Mouse (Mus musculus) bone marrow, adult 2 months (tissue): ENCODE measurements around the gene Asah2. TPM values are rescaled to one million over a fixed set of nuclear protein-coding genes. Genes with fewer than 3 reads are reported as not detected.

Source experiments
- H3K27ac ChIP-seq: fragments of 200-500 bp; 2 replicates; pipeline ENCODE4 v1.5.1; 2012; ENCODE audit warnings: low read depth, mild to moderate bottlenecking, control low read depth, inconsistent platforms, low read length; ENCODE audit not compliant: control insufficient read depth, poor library complexity, insufficient read depth
- H3K4me1 ChIP-seq: fragments of 200-500 bp; 2 replicates; pipeline ENCODE4 v1.6.1; 2011; ENCODE audit warnings: low read length; ENCODE audit not compliant: control insufficient read depth, insufficient read depth
- H3K4me3 ChIP-seq: fragments of 200-500 bp; replicated peaks from 2 replicates; pipeline ENCODE3; 2011; ENCODE audit warnings: mild to moderate bottlenecking, low read depth, low read length, control low read depth; ENCODE audit not compliant: control insufficient read depth
- CTCF ChIP-seq: fragments of 200-500 bp; IDR thresholded peaks from 2 replicates; pipeline ENCODE4 v1.5.1; 2011; ENCODE audit warnings: low read length, control low read depth; ENCODE audit not compliant: control insufficient read depth, insufficient read depth
- POLR2A ChIP-seq: fragments of 200-500 bp; IDR thresholded peaks from 2 replicates; pipeline ENCODE4 v1.6.1; 2011; ENCODE audit warnings: low read depth, mild to moderate bottlenecking, control low read depth, low read length, borderline replicate concordance; ENCODE audit not compliant: control insufficient read depth
- WGBS: fragments of 180-500 bp; shearing (Covaris S2); methylation state at CpG from one replicate; pipeline ENCODE4 v1.1.7; 2018; 5-methylcytosine and 5-hydroxymethylcytosine counted together
- polyA plus RNA-seq: library from polyadenylated mRNA; stranded (reverse); fragments of >200 nt; gene quantifications from 2 replicates; pipeline ENCODE4 v1.2.4, GENCODE M21; 2011; ENCODE audit warnings: low replicate concordance; ENCODE audit not compliant: missing spikeins, insufficient read depth, insufficient read length

The Asah2 gene
- polyA plus RNA-seq, 1 experiment = 3.7 TPM

GRCm38 (mm10) chr19:32111866-32112790 is 4.1 kb upstream of the Asah2 start:
- Histone ChIP-seq H3K27ac (peak overlapping the region; percentile 41; the same call in 1 of the 2 replicates), H3K4me1 (peaks cover 5% of the 10 kb centered on the region), H3K4me3 (peak overlapping the region; percentile 7)
- whole genome bisulfite sequencing = 5% methylated on average over 8 of the region's 8 CpGs
- no peak for TF ChIP-seq CTCF
- no peak for TF ChIP-seq POLR2A

GRCm38 (mm10) chr19:32106750-32107149 is 1.3 kb downstream of the Asah2 start:
- WGBS = 91% methylated on average over 2 of the region's 2 CpGs
- no peak overlapping the region for H3K27ac ChIP-seq
- TF ChIP-seq POLR2A (no peak), CTCF (no peak)
- no peak overlapping the region for H3K4me3 ChIP-seq
- H3K4me1 ChIP-seq = peaks cover 1% of the 10 kb centered on the region

GRCm38 (mm10) chr19:32104217-32104616 is 3.8 kb downstream of the Asah2 start:
- TF ChIP-seq CTCF (no peak), POLR2A (no peak)
- 86% methylated on average over 4 of the region's 4 CpGs for WGBS
- Histone ChIP-seq H3K4me1 (no peaks in the 10 kb centered on the region), H3K4me3 (no peak overlapping the region), H3K27ac (no peak overlapping the region)

- Histone ChIP-seq H3K4me1 (no peaks in the 10 kb centered on the region), H3K4me3 (no peak overlapping the region), H3K27ac (no peak overlapping the region)
- TF ChIP-seq CTCF (no peak), POLR2A (no peak)
- 61% methylated on average over 9 of the region's 9 CpGs for WGBS
Observed at GRCm38 (mm10) chr19:32102976-32103300, 5.1 kb downstream of the Asah2 start.

GRCm38 (mm10) chr19:32102294-32102975 is 5.6 kb downstream of the Asah2 start:
- Histone ChIP-seq H3K4me1 (no peaks in the 10 kb centered on the region), H3K27ac (no peak overlapping the region), H3K4me3 (no peak overlapping the region)
- 84% methylated on average over 18 of the region's 18 CpGs for WGBS
- no peak for TF ChIP-seq CTCF
- no peak for TF ChIP-seq POLR2A

- Histone ChIP-seq H3K27ac (no peak overlapping the region), H3K4me3 (no peak overlapping the region), H3K4me1 (no peaks in the 10 kb centered on the region)
- no peak for TF ChIP-seq POLR2A
- TF ChIP-seq CTCF = no peak
- whole genome bisulfite sequencing = 79% methylated on average over 3 of the region's 3 CpGs
Observed at GRCm38 (mm10) chr19:32098582-32098981, 9.4 kb downstream of the Asah2 start.

GRCm38 (mm10) chr19:32092358-32092757 is 15.7 kb downstream of the Asah2 start:
- Histone ChIP-seq H3K4me3 (no peak overlapping the region), H3K27ac (no peak overlapping the region), H3K4me1 (no peaks in the 10 kb centered on the region; the same call in 1 of the 2 replicates)
- 83% methylated on average over 4 of the region's 4 CpGs for WGBS
- no peak for TF ChIP-seq POLR2A
- no peak for TF ChIP-seq CTCF

- 66% methylated on average over 4 of the region's 4 CpGs for WGBS
- TF ChIP-seq CTCF (no peak), POLR2A (no peak)
- no peak overlapping the region for H3K4me3 ChIP-seq
- no peak overlapping the region for H3K27ac ChIP-seq
- no peaks in the 10 kb centered on the region; the same call in 1 of the 2 replicates for H3K4me1 ChIP-seq
Observed at GRCm38 (mm10) chr19:32090804-32091203, 17.2 kb downstream of the Asah2 start.
